Mouse (Mus musculus) liver, adult 2 months (tissue): ENCODE measurements at regions not wholly inside any gene's neighbourhood (a gene's known extent, or its start where the extent isn't known, plus 50 kb on each side); places are given as distances from the start of the nearest gene placed in this dataset.
"Not testable (repeated sequence)": the region's sequence is repeated elsewhere in the genome, so short reads cannot be mapped to it uniquely, and the experiment has no call there.

Experiments used
- DNase-seq: peaks from one replicate; pipeline ENCODE4 v3.0.0-alpha.2; 2011; ENCODE audit warnings: low read depth, low spot score; ENCODE audit errors: extremely low read depth
- H3K27ac ChIP-seq: fragments of 200-500 bp; replicated peaks from 2 replicates; pipeline ENCODE4 v1.5.1; 2012; ENCODE audit warnings: low read depth, mild to moderate bottlenecking, control low read depth, inconsistent platforms, low read length; ENCODE audit not compliant: insufficient read depth
- H3K27me3 ChIP-seq: fragments of 200-500 bp; 2 replicates; pipeline ENCODE4 v1.6.1; 2012; ENCODE audit warnings: mild to moderate bottlenecking, moderate library complexity, low read length, inconsistent platforms; ENCODE audit not compliant: control insufficient read depth, insufficient read depth
- H3K36me3 ChIP-seq: fragments of 200-500 bp; 2 replicates; pipeline ENCODE4 v1.6.1; 2012; ENCODE audit warnings: low read length, inconsistent platforms; ENCODE audit not compliant: control insufficient read depth, insufficient read depth
- H3K4me1 ChIP-seq: fragments of 200-500 bp; 2 replicates; pipeline ENCODE4 v1.6.1; 2011; ENCODE audit warnings: low read length; ENCODE audit not compliant: control insufficient read depth, insufficient read depth
- H3K4me3 ChIP-seq: fragments of 200-500 bp; 2 replicates; pipeline ENCODE4 v1.5.1; 2011; ENCODE audit warnings: low read depth, mild to moderate bottlenecking, control low read depth, low read length, moderate library complexity; ENCODE audit not compliant: insufficient read depth
- H3K79me2 ChIP-seq: fragments of 200-500 bp; 2 replicates; pipeline ENCODE4 v1.6.1; 2012; ENCODE audit warnings: inconsistent platforms, mild to moderate bottlenecking, low read length, moderate library complexity; ENCODE audit not compliant: control insufficient read depth, insufficient read depth
- H3K9ac ChIP-seq: fragments of 200-500 bp; 2 replicates; pipeline ENCODE4 v1.6.1; 2012; ENCODE audit warnings: low read depth, mild to moderate bottlenecking, control low read depth, inconsistent platforms, low read length
- CTCF ChIP-seq: fragments of 200-500 bp; IDR thresholded peaks from 2 replicates; pipeline ENCODE4 v1.5.1; 2011; ENCODE audit warnings: low read depth, low read length, control low read depth
- POLR2A ChIP-seq: fragments of 200-500 bp; IDR thresholded peaks from 2 replicates; pipeline ENCODE4 v1.6.1; 2011; ENCODE audit warnings: low read length, control low read depth; ENCODE audit not compliant: insufficient read depth; ENCODE audit errors: extremely low read depth
- WGBS: fragments of 180-500 bp; shearing (Covaris S2); methylation state at CpG from one replicate; pipeline ENCODE4 v1.1.7; 2018; 5-methylcytosine and 5-hydroxymethylcytosine counted together

DNA sequence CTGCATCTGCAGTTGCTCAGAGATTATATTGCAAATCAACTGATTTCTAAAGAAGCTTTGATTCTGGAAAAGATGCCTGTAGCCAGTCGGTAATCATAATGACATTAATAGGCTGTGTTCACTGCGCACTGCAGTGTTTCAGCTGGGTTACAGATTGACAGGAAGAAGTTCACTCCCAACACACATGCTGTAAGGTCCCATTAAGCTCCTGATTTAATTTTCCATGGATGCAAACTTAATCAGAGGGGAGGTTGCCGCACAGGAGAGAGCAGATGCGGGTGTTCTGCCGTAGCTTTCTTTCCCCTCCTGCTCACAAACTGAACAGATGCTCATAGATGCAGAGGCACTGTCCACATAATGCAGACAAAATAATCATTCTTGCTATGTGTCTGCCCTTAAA, 284.0 kb downstream of the Adgb start:
- Histone ChIP-seq H3K4me1 (no peaks in the 10 kb centered on the region), H3K27me3 (no peaks in the 10 kb centered on the region), H3K27ac (no peak overlapping the region), H3K36me3 (no peaks in the 10 kb centered on the region), H3K4me3 (no peak overlapping the region), H3K9ac (no peak overlapping the region), H3K79me2 (no peaks in the 10 kb centered on the region)
- DNase-seq = no peak
- whole genome bisulfite sequencing = 95% methylated on average over 5 of the region's 5 CpGs
- TF ChIP-seq POLR2A (no peak), CTCF (no peak)

GRCm38 (mm10) chr10:10186721-10187120, 285.4 kb downstream of the Adgb start:
- WGBS = 70% methylated on average over 5 of the region's 5 CpGs
- Histone ChIP-seq H3K36me3 (no peaks in the 10 kb centered on the region), H3K27ac (no peak overlapping the region), H3K4me1 (no peaks in the 10 kb centered on the region), H3K27me3 (no peaks in the 10 kb centered on the region), H3K79me2 (no peaks in the 10 kb centered on the region), H3K4me3 (no peak overlapping the region), H3K9ac (no peak overlapping the region)
- TF ChIP-seq CTCF = no peak
- no peak for TF ChIP-seq POLR2A
- no peak for DNase-seq

DNA sequence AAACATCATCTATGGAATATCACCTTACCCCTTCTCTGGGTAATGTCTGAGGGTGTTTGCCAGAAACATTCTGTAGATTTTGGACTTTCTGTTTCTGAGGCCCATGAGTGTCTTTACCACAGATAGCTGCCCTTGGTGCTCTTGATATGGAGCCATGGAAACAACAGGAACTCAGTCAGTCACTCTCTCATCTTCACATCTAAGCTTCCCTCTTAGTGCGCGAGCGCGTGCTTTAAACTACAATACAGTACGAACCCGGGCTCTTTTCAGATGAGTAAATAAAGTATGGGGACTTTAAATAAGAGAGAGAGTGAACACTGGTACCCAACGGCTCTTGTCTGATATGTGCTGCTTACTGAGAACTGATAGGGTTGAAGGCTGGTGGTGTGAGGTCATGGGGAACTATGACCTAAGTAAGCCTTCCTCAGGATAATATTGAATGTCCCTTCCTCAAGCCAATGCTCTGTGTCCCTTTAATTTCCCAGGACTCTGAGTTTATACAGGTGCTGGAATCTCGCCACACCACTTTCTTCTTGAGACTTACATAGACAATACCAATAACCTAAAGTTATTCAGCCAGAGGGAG, 284.5 kb upstream of the Stxbp5 start:
- WGBS = 76% methylated on average over 8 of the region's 8 CpGs
- Histone ChIP-seq H3K27ac (no peak overlapping the region), H3K9ac (no peak overlapping the region), H3K4me1 (no peaks in the 10 kb centered on the region), H3K36me3 (no peaks in the 10 kb centered on the region), H3K4me3 (no peak overlapping the region), H3K79me2 (no peaks in the 10 kb centered on the region), H3K27me3 (no peaks in the 10 kb centered on the region)
- no peak for DNase-seq
- TF ChIP-seq POLR2A (no peak), CTCF (no peak)

GRCm38 (mm10) chr10:10184386-10184785, 283.5 kb upstream of the Stxbp5 start:
- TF ChIP-seq CTCF (no peak), POLR2A (no peak)
- Histone ChIP-seq H3K4me3 (no peak overlapping the region), H3K79me2 (no peaks in the 10 kb centered on the region), H3K36me3 (no peaks in the 10 kb centered on the region), H3K27me3 (no peaks in the 10 kb centered on the region), H3K27ac (no peak overlapping the region), H3K4me1 (no peaks in the 10 kb centered on the region), H3K9ac (no peak overlapping the region)
- WGBS = 63% methylated on average over 5 of the region's 5 CpGs
- peak; percentile 4 for DNase-seq

- not testable (repeated sequence) for H3K36me3 ChIP-seq, H3K27me3 ChIP-seq, H3K27ac ChIP-seq, DNase-seq, H3K4me1 ChIP-seq, H3K4me3 ChIP-seq, H3K79me2 ChIP-seq, H3K9ac ChIP-seq
- WGBS = 81% methylated on average over 3 of the region's 3 CpGs
Observed at GRCm38 (mm10) chr10:10177037-10177436, 276.2 kb upstream of the Stxbp5 start.
